Mouse (Mus musculus): ENCODE measurements around the gene Dusp28. TPM values are rescaled to one million over a fixed set of nuclear protein-coding genes. Genes with fewer than 3 reads are reported as not detected.

Dusp28 gene
- total and polyA plus RNA-seq, 3 experiments = 3.6 to 4.6 (median 3.6) TPM

- Histone ChIP-seq H3K36me3 (replicated peaks in 1 of 2; ENCODE audit: control insufficient read depth in 1 of 2, insufficient read depth in 1 of 2, low read length in 1 of 2) (no peaks in the 10 kb centered on the region), H3K27ac (ENCODE audit: insufficient read depth, low read depth) (no peak overlapping the region), H3K9ac (ENCODE audit: insufficient read depth, low read depth) (no peak overlapping the region), H3K79me2 (replicated peaks; ENCODE audit: control insufficient read depth, extremely low read depth, insufficient read depth, poor library complexity, severe bottlenecking) (no peaks in the 10 kb centered on the region), H3K4me3 (replicated peaks in 1 of 3; ENCODE audit: low read depth in 2 of 3, low read length in 2 of 3, poor library complexity in 1 of 3) (no peak overlapping the region), H3K4me2 (ENCODE audit: insufficient read depth, low read depth, poor library complexity, severe bottlenecking) (no peak overlapping the region), H3K27me3 (replicated peaks) (peaks cover 79% of the 10 kb centered on the region), H3K4me1 (ENCODE audit: control insufficient read depth in 1 of 2, insufficient read depth in 2 of 2) (no peaks in the 10 kb centered on the region), H3K9me3 (replicated peaks; ENCODE audit: low read length) (no peaks in the 10 kb centered on the region)
- dilution Hi-C loops (cut with MboI; ENCODE audit: extremely low pct_ligation_motif_present, extremely low pct_unique_long_range_greater_than_20kb, low sequenced_read_pairs) = no loop called here
- TF ChIP-seq MEF2A (IDR thresholded peaks at IDR 0.05; ENCODE audit: borderline replicate concordance, low read depth, low read length) (no peak), MAX (IDR thresholded peaks at IDR 0.05; ENCODE audit: low read length) (no peak), USF1 (IDR thresholded peaks at IDR 0.05; ENCODE audit: low read depth, low read length) (no peak), UBTF (IDR thresholded peaks at IDR 0.05; ENCODE audit: low read depth, low read length) (no peak), SMC3 (IDR thresholded peaks at IDR 0.05; ENCODE audit: low read depth, low read length) (no peak), ZMIZ1 (IDR thresholded peaks at IDR 0.05; ENCODE audit: low read depth, low read length) (no peak), POLR2AphosphoS2 (IDR thresholded peaks at IDR 0.05; ENCODE audit: low read depth, low read length) (no peak), JUN (IDR thresholded peaks at IDR 0.05; ENCODE audit: insufficient read depth, low read depth, low read length) (no peak), ZNF384 (IDR thresholded peaks at IDR 0.05; ENCODE audit: low read depth, low read length) (no peak), CHD1 (IDR thresholded peaks at IDR 0.05; ENCODE audit: low read depth, low read length) (no peak), JUND (conservative IDR thresholded peaks at IDR 0.05; ENCODE audit: low read depth, low read length) (no peak), SIN3A (IDR thresholded peaks at IDR 0.05; ENCODE audit: low read length) (no peak), CTCF (conservative IDR thresholded peaks at IDR 0.05 in 1 of 2, IDR thresholded peaks at IDR 0.05 in 1 of 2; ENCODE audit: low read depth in 2 of 2, low read length in 2 of 2) (no peak), CHD2 (IDR thresholded peaks at IDR 0.05; ENCODE audit: low read length) (no peak)
- in situ Hi-C loops (cut with MboI; ENCODE audit: low pct_ligation_motif_present, low pct_unique_long_range_greater_than_20kb, low sequenced_read_pairs) = no loop called here
- no peak for DNase-seq (ENCODE audit: extremely low read depth)
These were observed 45.3 kb upstream of the Dusp28 start for GRCm38 (mm10) chr1:92861503-92861902.

DNA sequence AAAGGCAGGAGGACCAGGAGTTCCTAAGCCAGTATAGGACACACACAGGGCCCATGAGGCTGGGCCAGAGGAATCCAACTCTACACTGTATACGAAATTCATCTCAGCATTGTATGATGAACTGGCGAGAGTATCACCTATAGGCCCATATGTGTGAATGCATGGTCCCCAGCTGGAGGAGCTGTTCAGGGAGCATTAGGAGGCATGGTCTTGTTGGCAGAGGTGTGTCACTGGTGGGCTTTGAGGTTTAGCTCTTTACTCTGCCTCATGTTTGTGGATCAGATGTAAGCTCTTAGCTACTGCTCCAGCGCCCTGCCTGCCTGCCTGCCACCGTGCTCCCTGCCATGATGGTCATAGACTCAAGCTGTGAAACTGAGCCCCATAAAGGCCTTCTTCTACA lies 43.5 kb upstream of the Dusp28 start:
- no peak for DNase-seq (ENCODE audit: extremely low read depth)
- Histone ChIP-seq H3K4me2 (ENCODE audit: insufficient read depth, low read depth, poor library complexity, severe bottlenecking) (no peak overlapping the region), H3K9ac (ENCODE audit: insufficient read depth, low read depth) (no peak overlapping the region), H3K4me1 (ENCODE audit: control insufficient read depth in 1 of 2, insufficient read depth in 2 of 2) (no peaks in the 10 kb centered on the region), H3K9me3 (replicated peaks; ENCODE audit: low read length) (peaks cover 1% of the 10 kb centered on the region), H3K36me3 (replicated peaks in 1 of 2; ENCODE audit: control insufficient read depth in 1 of 2, insufficient read depth in 1 of 2, low read length in 1 of 2) (no peaks in the 10 kb centered on the region), H3K27me3 (replicated peaks) (peaks cover 91% of the 10 kb centered on the region), H3K4me3 (replicated peaks in 1 of 3; ENCODE audit: low read depth in 2 of 3, low read length in 2 of 3, poor library complexity in 1 of 3) (no peak overlapping the region), H3K79me2 (replicated peaks; ENCODE audit: control insufficient read depth, extremely low read depth, insufficient read depth, poor library complexity, severe bottlenecking) (no peaks in the 10 kb centered on the region), H3K27ac (ENCODE audit: insufficient read depth, low read depth) (no peak overlapping the region)
- dilution Hi-C loops (cut with MboI; ENCODE audit: extremely low pct_ligation_motif_present, extremely low pct_unique_long_range_greater_than_20kb, low sequenced_read_pairs) = no loop called here
- TF ChIP-seq ZMIZ1 (IDR thresholded peaks at IDR 0.05; ENCODE audit: low read depth, low read length) (no peak), TCF12 (IDR thresholded peaks at IDR 0.05; ENCODE audit: low read depth, low read length) (no peak), ELF1 (IDR thresholded peaks at IDR 0.05; ENCODE audit: low read depth, low read length) (no peak), MAX (IDR thresholded peaks at IDR 0.05; ENCODE audit: low read length) (no peak), USF1 (IDR thresholded peaks at IDR 0.05; ENCODE audit: low read depth, low read length) (no peak), JUND (conservative IDR thresholded peaks at IDR 0.05; ENCODE audit: low read depth, low read length) (no peak), ZNF384 (IDR thresholded peaks at IDR 0.05; ENCODE audit: low read depth, low read length) (no peak), NELFE (IDR thresholded peaks at IDR 0.05; ENCODE audit: low read depth, low read length) (no peak), MAZ (IDR thresholded peaks at IDR 0.05; ENCODE audit: low read depth, low read length) (no peak)
- in situ Hi-C loops (cut with MboI; ENCODE audit: low pct_ligation_motif_present, low pct_unique_long_range_greater_than_20kb, low sequenced_read_pairs) = no loop called here

All from CH12.LX (cell line).